Mouse (Mus musculus) embryonic facial prominence, embryonic 11.5 days (tissue): ENCODE results near the gene Gm9833. TPM values are rescaled to one million over a fixed set of nuclear protein-coding genes. Genes with fewer than 3 reads are reported as not detected.

Source experiments
- ATAC-seq: fragments of 200-750 bp; cut with Nextera tagmentation; replicated peaks from 2 replicates; pipeline ENCODE4 v1.8.0; 2017; ENCODE audit warnings: low read depth; ENCODE audit not compliant: insufficient number of reproducible peaks, low FRiP score, low TSS enrichment
- DNase-seq: peaks from one replicate; pipeline ENCODE4 v3.0.0-alpha.2; 2015; ENCODE audit warnings: low spot score
- H3K27ac ChIP-seq: fragments of 300-500 bp; sonication (generic); replicated peaks from 2 replicates; pipeline ENCODE4 v1.5.1; 2014; ENCODE audit warnings: mild to moderate bottlenecking, low read depth, low read length, control low read depth
- H3K27me3 ChIP-seq: fragments of 300-500 bp; sonication (generic); 2 replicates; pipeline ENCODE4 v1.6.1; 2014; ENCODE audit warnings: mild to moderate bottlenecking, low read length, moderate library complexity, mixed read lengths; ENCODE audit not compliant: control insufficient read depth, insufficient read depth
- H3K36me3 ChIP-seq: fragments of 300-500 bp; sonication (generic); replicated peaks from 2 replicates; pipeline ENCODE4 v1.6.1; 2014; ENCODE audit warnings: low read depth, mild to moderate bottlenecking, low read length, moderate library complexity, mixed read lengths; ENCODE audit not compliant: control insufficient read depth, insufficient read depth
- H3K4me1 ChIP-seq: fragments of 300-500 bp; sonication (generic); 2 replicates; pipeline ENCODE4 v1.6.1; 2014; ENCODE audit warnings: low read length, mixed read lengths; ENCODE audit not compliant: control insufficient read depth, insufficient read depth
- H3K4me2 ChIP-seq: fragments of 300-500 bp; sonication (generic); 2 replicates; pipeline ENCODE4 v1.6.1; 2014; ENCODE audit warnings: low read depth, mild to moderate bottlenecking, control low read depth, low read length, moderate library complexity
- H3K4me3 ChIP-seq: fragments of 300-500 bp; sonication (generic); 2 replicates; pipeline ENCODE4 v1.5.1; 2014; ENCODE audit warnings: low read depth, low read length, control low read depth
- H3K9ac ChIP-seq: fragments of 300-500 bp; sonication (generic); replicated peaks from 2 replicates; pipeline ENCODE4 v1.6.1; 2014; ENCODE audit warnings: mild to moderate bottlenecking, control low read depth, low read length
- H3K9me3 ChIP-seq: fragments of 300-500 bp; sonication (generic); replicated peaks from 2 replicates; pipeline ENCODE4 v1.6.1; 2016; ENCODE audit warnings: mild to moderate bottlenecking, low read length, inconsistent platforms, mixed read lengths; ENCODE audit not compliant: control insufficient read depth
- WGBS: fragments of 180-500 bp; shearing (Covaris S2); extraction: QIAGEN DNeasy Blood & Tissue Kit; methylation state at CpG from one replicate; pipeline ENCODE4 v1.1.7; 2014; 5-methylcytosine and 5-hydroxymethylcytosine counted together
- polyA plus RNA-seq: library from polyadenylated mRNA; unstranded; fragments of >200 nt; fragmentation: Nextera tagmentation; extraction: Ambion mirVana; gene quantifications from 2 replicates; pipeline ENCODE4 v1.2.1, GENCODE M21; 2014

Gm9833 gene
- polyA plus RNA-seq, 1 experiment from 2014 or later = 6.3 TPM

DNA sequence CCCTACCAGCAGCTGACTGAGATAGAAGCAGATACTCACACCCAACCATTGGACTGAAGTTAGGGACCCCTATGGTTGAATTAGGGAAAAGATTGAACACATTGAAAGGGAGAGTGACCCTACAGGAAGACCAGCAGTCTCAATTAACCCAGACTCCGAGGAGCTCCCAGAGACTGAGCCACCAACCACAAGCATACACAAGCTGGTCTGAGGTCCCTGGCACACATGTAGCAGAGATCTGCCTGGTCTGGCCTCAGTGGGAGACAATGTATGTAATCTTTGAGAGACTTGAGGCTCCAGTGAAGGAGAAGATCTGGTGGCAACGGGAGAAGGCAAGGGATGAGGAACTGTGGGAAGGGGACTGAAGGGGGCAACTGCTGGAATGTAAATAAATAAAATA lies 23.7 kb downstream of the Gm9833 start:
- H3K9ac ChIP-seq = no peak overlapping the region
- H3K27me3 ChIP-seq = no peaks in the 10 kb centered on the region
- H3K36me3 ChIP-seq = no peaks in the 10 kb centered on the region
- no peak for DNase-seq
- WGBS = 84% methylated on average over 2 of the region's 2 CpGs
- no peaks in the 10 kb centered on the region for H3K9me3 ChIP-seq
- H3K27ac ChIP-seq = no peak overlapping the region
- no peak overlapping the region for H3K4me2 ChIP-seq
- H3K4me3 ChIP-seq = no peak overlapping the region
- ATAC-seq = no peak
- no peaks in the 10 kb centered on the region for H3K4me1 ChIP-seq

DNA sequence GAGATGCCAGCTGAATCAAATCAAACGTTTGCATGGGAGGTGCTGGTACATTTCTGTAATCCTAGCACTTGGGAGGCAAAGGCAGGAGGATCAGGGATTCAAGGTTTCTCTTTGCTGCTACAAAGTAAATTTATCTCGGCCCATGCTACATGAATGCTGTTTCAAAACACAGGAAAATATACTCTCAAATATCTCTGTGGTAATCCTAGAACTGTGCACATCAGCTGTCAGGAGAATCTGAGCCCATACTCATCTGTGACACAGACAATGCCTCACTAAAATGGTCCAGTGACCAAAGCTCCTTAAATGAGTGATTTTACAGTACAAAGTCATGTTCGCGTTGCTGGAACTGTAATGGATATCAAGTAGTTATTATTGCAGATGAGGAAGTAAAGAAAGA lies 24.3 kb downstream of the Gm9833 start:
- no peaks in the 10 kb centered on the region for H3K9me3 ChIP-seq
- 77% methylated on average over 4 of the region's 4 CpGs for WGBS
- H3K27me3 ChIP-seq = no peaks in the 10 kb centered on the region
- ATAC-seq (no peak), DNase-seq (no peak)
- no peak overlapping the region for H3K4me3 ChIP-seq
- H3K4me1 ChIP-seq = no peaks in the 10 kb centered on the region
- no peak overlapping the region for H3K4me2 ChIP-seq
- no peak overlapping the region for H3K9ac ChIP-seq
- no peak overlapping the region for H3K27ac ChIP-seq
- no peaks in the 10 kb centered on the region for H3K36me3 ChIP-seq

DNA sequence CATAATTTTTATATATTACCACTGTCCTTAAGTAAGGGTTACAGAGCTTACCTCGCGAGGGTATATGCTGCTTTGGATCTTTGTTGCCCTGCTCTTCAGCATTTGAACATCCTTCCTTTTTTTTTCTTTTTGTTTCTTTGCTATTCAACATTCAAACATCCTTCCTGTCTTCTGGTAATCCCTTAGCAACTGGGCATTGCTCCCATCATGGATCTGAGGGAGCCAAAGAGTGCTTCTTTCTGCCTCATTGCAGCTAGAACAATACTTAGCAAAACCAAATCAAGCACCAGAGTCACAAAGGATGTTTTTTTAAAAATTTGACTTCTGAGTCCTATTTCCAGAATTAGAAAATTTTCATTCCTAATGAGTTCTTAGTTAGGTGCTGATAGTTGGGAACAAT lies 24.8 kb downstream of the Gm9833 start:
- no peak overlapping the region for H3K4me3 ChIP-seq
- no peaks in the 10 kb centered on the region for H3K36me3 ChIP-seq
- no peaks in the 10 kb centered on the region for H3K27me3 ChIP-seq
- ATAC-seq (no peak), DNase-seq (no peak)
- H3K4me1 ChIP-seq = no peaks in the 10 kb centered on the region
- H3K9ac ChIP-seq = no peak overlapping the region
- H3K4me2 ChIP-seq = no peak overlapping the region
- 90% methylated on average over 2 of the region's 2 CpGs for WGBS
- H3K9me3 ChIP-seq = no peaks in the 10 kb centered on the region
- no peak overlapping the region for H3K27ac ChIP-seq

DNA sequence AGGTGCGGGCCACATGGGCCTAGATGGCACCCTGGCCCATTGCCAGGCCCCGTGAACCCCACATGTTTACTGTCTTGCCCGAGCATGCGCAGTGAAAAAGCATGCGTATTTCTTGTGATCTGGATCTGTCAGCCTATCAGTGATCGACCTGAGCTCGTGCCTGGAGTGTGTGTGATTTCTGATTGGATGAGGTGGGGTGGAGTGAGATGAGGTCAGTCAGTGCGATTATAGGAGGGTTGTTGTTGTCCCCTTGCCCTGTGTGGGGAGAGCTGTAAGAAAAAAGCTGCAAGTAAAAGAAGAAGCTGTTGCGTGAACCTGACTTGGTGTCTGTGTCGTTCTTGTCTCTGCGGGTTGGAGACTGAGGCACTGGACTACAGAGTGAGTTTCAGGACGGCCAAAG lies 28.6 kb downstream of the Gm9833 start:
- Histone ChIP-seq H3K4me2 (no peak overlapping the region), H3K27ac (no peak overlapping the region)
- 93% methylated on average over 12 of the region's 12 CpGs for WGBS

DNA sequence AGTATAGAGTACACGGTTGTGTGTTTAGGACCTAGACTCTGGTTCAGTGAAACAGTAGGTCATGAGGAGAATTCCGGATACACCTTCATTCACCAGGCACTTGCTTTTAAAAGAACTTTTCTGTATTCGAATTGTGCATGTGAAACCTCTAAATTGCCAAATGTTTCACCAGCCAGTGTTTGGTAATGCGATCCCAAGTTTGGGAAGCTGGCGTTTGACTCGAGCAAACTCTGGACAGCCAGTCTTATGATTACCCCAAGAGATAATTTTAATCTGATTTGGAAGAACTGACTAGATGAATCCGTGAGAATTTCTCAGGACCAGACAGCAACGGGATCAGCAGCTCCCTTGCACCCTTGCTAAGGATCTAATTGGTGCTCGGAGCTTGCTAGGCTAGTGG lies 33.3 kb downstream of the Gm9833 start:
- H3K36me3 ChIP-seq = no peaks in the 10 kb centered on the region
- no peak for DNase-seq
- H3K27me3 ChIP-seq = no peaks in the 10 kb centered on the region
- no peak for ATAC-seq
- H3K4me3 ChIP-seq = no peak overlapping the region
- H3K9ac ChIP-seq = no peak overlapping the region
- no peaks in the 10 kb centered on the region for H3K9me3 ChIP-seq
- H3K4me1 ChIP-seq = no peaks in the 10 kb centered on the region
- H3K27ac ChIP-seq = no peak overlapping the region
- no peak overlapping the region for H3K4me2 ChIP-seq
- 81% methylated on average over 9 of the region's 9 CpGs for WGBS

More for the DNA sequence above, 28.6 kb downstream of the Gm9833 start:
- H3K9me3 ChIP-seq = no peaks in the 10 kb centered on the region
- H3K4me1 ChIP-seq = no peaks in the 10 kb centered on the region
- DNase-seq = no peak
- H3K4me3 ChIP-seq = no peak overlapping the region
- H3K36me3 ChIP-seq = no peaks in the 10 kb centered on the region
- H3K27me3 ChIP-seq = no peaks in the 10 kb centered on the region
- ATAC-seq = no peak
- H3K9ac ChIP-seq = no peak overlapping the region

DNA sequence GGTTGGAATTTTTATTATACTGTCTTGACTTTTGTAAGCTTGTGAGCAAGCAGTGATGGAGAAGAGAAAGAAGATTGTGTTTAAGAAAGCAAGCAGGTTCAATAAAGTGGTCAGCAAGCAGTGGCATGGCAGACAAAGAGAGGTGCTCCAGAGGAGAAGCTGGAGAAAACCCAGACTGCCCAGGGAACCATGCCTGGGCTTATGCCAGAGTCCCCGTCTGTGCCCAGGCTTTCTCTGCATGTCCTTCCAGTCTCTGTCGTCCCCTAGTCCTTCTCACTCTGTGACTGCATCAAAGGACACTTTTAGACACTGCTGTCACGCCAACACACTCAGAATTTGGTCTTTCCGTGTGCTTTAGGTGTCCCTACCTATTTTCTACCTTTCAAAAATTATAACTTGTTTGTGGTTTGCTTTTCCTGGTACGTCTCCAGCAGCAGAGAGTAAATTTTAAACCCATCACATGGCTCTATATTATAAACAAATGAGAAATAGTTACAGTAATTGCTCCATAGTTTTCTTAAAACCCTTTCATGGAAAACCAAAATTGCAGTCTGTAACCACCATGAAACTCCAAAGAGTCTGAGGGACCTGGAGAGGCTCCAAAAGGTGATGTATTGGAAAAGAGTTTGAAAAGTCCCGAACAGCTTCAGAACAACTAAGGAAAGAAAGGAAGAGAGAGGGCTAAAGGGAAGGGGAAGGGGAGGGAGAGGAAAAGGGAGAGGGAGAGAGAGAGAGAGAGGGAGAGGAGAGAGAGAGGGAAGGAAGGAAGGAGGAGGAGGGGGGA lies 34.2 kb downstream of the Gm9833 start:
- Histone ChIP-seq H3K27me3 (no peaks in the 10 kb centered on the region), H3K9ac (no peak overlapping the region), H3K4me1 (no peaks in the 10 kb centered on the region), H3K4me3 (no peak overlapping the region), H3K27ac (no peak overlapping the region), H3K9me3 (no peaks in the 10 kb centered on the region), H3K36me3 (no peaks in the 10 kb centered on the region), H3K4me2 (no peak overlapping the region)
- DNase-seq = no peak
- 82% methylated on average over 6 of the region's 6 CpGs for WGBS
- no peak for ATAC-seq

DNA sequence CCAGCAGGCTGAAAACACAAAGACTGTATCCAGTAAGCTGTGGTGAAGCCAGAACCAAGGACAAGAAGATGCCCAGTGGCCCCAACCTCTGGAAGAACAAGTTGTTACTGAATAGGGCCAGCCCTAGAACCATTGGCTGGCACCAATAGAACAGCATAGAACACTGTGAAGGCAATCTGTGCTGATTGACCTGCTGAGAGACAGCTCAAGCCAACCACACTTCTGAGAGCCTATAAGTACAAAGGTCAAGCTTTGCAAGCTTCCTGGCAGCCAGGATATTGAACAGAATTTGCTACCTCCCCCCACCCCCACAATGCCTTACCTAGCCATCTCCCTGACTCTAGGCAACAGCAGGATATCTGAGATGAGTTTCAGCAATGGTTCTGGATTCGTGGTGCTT lies 35.7 kb downstream of the Gm9833 start:
- H3K27ac ChIP-seq = no peak overlapping the region
- H3K27me3 ChIP-seq = no peaks in the 10 kb centered on the region
- no peaks in the 10 kb centered on the region for H3K9me3 ChIP-seq
- H3K4me3 ChIP-seq = no peak overlapping the region
- H3K9ac ChIP-seq = no peak overlapping the region
- H3K36me3 ChIP-seq = no peaks in the 10 kb centered on the region
- H3K4me2 ChIP-seq = no peak overlapping the region
- H3K4me1 ChIP-seq = no peaks in the 10 kb centered on the region
- DNase-seq = no peak
- 78% methylated on average over 1 of the region's 1 CpGs for WGBS
- ATAC-seq = no peak

DNA sequence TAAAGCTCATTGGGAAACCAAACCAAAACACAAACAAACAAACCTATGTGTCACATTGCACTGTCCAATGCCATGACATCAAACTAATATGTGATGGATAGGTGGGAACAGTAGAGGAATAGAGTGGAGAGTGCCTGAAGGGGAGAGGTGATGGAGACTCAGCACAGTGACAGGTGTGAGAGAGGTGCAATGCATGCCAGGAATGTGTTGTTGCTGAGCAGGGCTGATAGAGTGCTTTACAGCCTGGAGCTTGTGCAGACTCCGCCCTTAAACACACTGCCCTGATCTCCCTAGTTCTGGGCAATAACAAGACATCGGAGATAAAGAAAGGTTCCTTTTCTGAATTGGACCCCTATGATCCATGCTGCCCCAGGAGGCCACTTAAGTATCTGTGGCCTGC lies 36.2 kb downstream of the Gm9833 start:
- Histone ChIP-seq H3K27ac (no peak overlapping the region), H3K9ac (no peak overlapping the region), H3K4me1 (no peaks in the 10 kb centered on the region), H3K9me3 (no peaks in the 10 kb centered on the region), H3K4me3 (no peak overlapping the region), H3K27me3 (no peaks in the 10 kb centered on the region), H3K4me2 (no peak overlapping the region), H3K36me3 (no peaks in the 10 kb centered on the region)
- ATAC-seq = no peak
- WGBS = 87% methylated on average over 2 of the region's 2 CpGs
- DNase-seq = no peak
